Mouse (Mus musculus) brain, embryonic 14.5 days (tissue): ENCODE measurements around the gene Fxyd7.

Experiments used
- CTCF ChIP-seq: fragments of 200-500 bp; IDR thresholded peaks from 2 replicates; pipeline ENCODE4 v1.5.1; 2012; ENCODE audit warnings: inconsistent platforms, mild to moderate bottlenecking, moderate library complexity, borderline replicate concordance; ENCODE audit not compliant: insufficient read depth, insufficient read length; ENCODE audit errors: extremely low read depth
- POLR2A ChIP-seq: fragments of 200-500 bp; IDR thresholded peaks from 2 replicates; pipeline ENCODE4 v1.6.1; 2012; ENCODE audit warnings: mild to moderate bottlenecking, inconsistent platforms, borderline replicate concordance; ENCODE audit not compliant: poor library complexity, insufficient read depth, insufficient read length, severe bottlenecking; ENCODE audit errors: extremely low read depth

GRCm38 (mm10) chr7:31000505-31001020, 50.7 kb downstream of the Fxyd7 start:
- TF ChIP-seq CTCF = no peak
- TF ChIP-seq POLR2A = no peak
